Mouse (Mus musculus) spleen, adult 18-20 months (tissue): Measurements from ENCODE around the gene Defb39.

Experiments used
- DNase-seq, 2 experiments: peaks; one replicate each; pipeline ENCODE4 v3.0.0; 2022; ENCODE audit warnings: mixed read lengths in 2 of 2

The Defb39 gene

GRCm38 (mm10) chr8:19064710-19065109, at the start of gene Defb39:
Gene Defb39, minus strand, starts transcription at chr8:19064810.
- DNase-seq = no peak

GRCm38 (mm10) chr8:19066013-19066412, 1.4 kb upstream of the Defb39 start:
- no peak for DNase-seq

GRCm38 (mm10) chr8:19062891-19063290, 1.7 kb downstream of the Defb39 start:
- no peak for DNase-seq

GRCm38 (mm10) chr8:19045242-19045641, 19.4 kb downstream of the Defb39 start:
- no peak for DNase-seq

GRCm38 (mm10) chr8:19026466-19026865, 38.1 kb downstream of the Defb39 start, which contains the start of gene Defb38:
Gene Defb38, minus strand, starts transcription at chr8:19026566.
- no peak for DNase-seq
